In genomic region chr16:10925591-10926180, GRCm38 (mm10) we compare ENCODE assay signal across 8 mouse cellular contexts.
DNase-seq lines count a peak whose midpoint lies in the region; ATAC-seq and TF ChIP-seq lines count a peak whose summit lies in the region.

No protein-coding gene starts in this region.

- H3K27me3 ChIP-seq in forebrain, embryonic 13.5 days, result no peaks in the 10 kb centered on the region
- no peaks in the 10 kb centered on the region for H3K27me3 ChIP-seq in forebrain, embryonic 16.5 days (replicated peaks; ENCODE audit: control insufficient read depth, insufficient read depth, low read length)
- H3K27me3 ChIP-seq in liver, embryonic 12.5 days (replicated peaks), result no peaks in the 10 kb centered on the region

- WGBS in forebrain, embryonic 13.5 days, result 42% methylated on average over 7 of the region's 7 CpGs
- 33% methylated on average over 7 of the region's 7 CpGs for WGBS in forebrain, embryonic 16.5 days
- 59% methylated on average over 7 of the region's 7 CpGs for WGBS in liver, embryonic 12.5 days (ENCODE audit: insufficient replicate concordance)

- 0 out of 2 replicates have a peak overlapping the region, but pooled peaks have one; percentile 11 for H3K27ac ChIP-seq in forebrain, embryonic 13.5 days
- H3K27ac ChIP-seq in forebrain, embryonic 16.5 days (ENCODE audit: low read length), result no peak overlapping the region
- no peak overlapping the region for H3K27ac ChIP-seq in liver, embryonic 12.5 days

- no peak overlapping the region for H3K4me3 ChIP-seq in forebrain, embryonic 13.5 days
- no peak overlapping the region for H3K4me3 ChIP-seq in forebrain, embryonic 16.5 days (replicated peaks; ENCODE audit: low read length)
- no peak overlapping the region for H3K4me3 ChIP-seq in liver, embryonic 12.5 days

- peaks cover 7% of the 10 kb centered on the region for H3K4me1 ChIP-seq in forebrain, embryonic 13.5 days
- 0 out of 2 replicates have a peak, but pooled peaks cover 3% of the 10 kb centered on the region for H3K4me1 ChIP-seq in forebrain, embryonic 16.5 days (replicated peaks; ENCODE audit: control insufficient read depth, insufficient read depth, low read length)
- H3K4me1 ChIP-seq in liver, embryonic 12.5 days, result no peaks in the 10 kb centered on the region

- TF ChIP-seq CTCF in brain, embryonic 14.5 days (IDR thresholded peaks at IDR 0.05; ENCODE audit: borderline replicate concordance, extremely low read depth, insufficient read depth, insufficient read length), result no peak

- DNase-seq in liver, result peak; percentile 11
- DNase-seq in brain, embryonic 14.5 days (ENCODE audit: low read depth), result peak; percentile 65
- DNase-seq in kidney, postnatal 36 days, result peak; percentile 49 to 77
- DNase-seq in spleen, postnatal 4 days (ENCODE audit: low spot score in 2 of 2), result no peak

- ATAC-seq in forebrain, embryonic 13.5 days, result no peak
- ATAC-seq in forebrain, embryonic 16.5 days, result no peak
- ATAC-seq in liver, embryonic 12.5 days, result no peak
- ATAC-seq in inflammation-experienced regulatory T-cells, adult 6 months, result no peak

- no peaks in the 10 kb centered on the region for H3K36me3 ChIP-seq in forebrain, embryonic 13.5 days (ENCODE audit: poor library complexity, severe bottlenecking)
- H3K36me3 ChIP-seq in forebrain, embryonic 16.5 days (ENCODE audit: control insufficient read depth, insufficient read depth), result no peaks in the 10 kb centered on the region
- H3K36me3 ChIP-seq in liver, embryonic 12.5 days, result no peaks in the 10 kb centered on the region

- no peak for TF ChIP-seq POLR2A in brain, embryonic 14.5 days (IDR thresholded peaks at IDR 0.05; ENCODE audit: borderline replicate concordance, extremely low read depth, insufficient read depth, insufficient read length, poor library complexity, severe bottlenecking)

- H3K4me2 ChIP-seq in forebrain, embryonic 13.5 days, result no peak overlapping the region
- H3K4me2 ChIP-seq in forebrain, embryonic 16.5 days (ENCODE audit: low read length), result no peak overlapping the region
- no peak overlapping the region for H3K4me2 ChIP-seq in liver, embryonic 12.5 days

- H3K9ac ChIP-seq in forebrain, embryonic 13.5 days, result no peak overlapping the region
- no peak overlapping the region for H3K9ac ChIP-seq in forebrain, embryonic 16.5 days (replicated peaks; ENCODE audit: low read depth, low read length)
- H3K9ac ChIP-seq in liver, embryonic 12.5 days, result no peak overlapping the region

- H3K9me3 ChIP-seq in forebrain, embryonic 13.5 days (replicated peaks), result 0 out of 2 replicates have a peak, but pooled peaks cover 2% of the 10 kb centered on the region
- H3K9me3 ChIP-seq in forebrain, embryonic 16.5 days (ENCODE audit: control insufficient read depth, low read length), result no peaks in the 10 kb centered on the region
- peaks cover 2% of the 10 kb centered on the region; the same call in 1 of the 2 replicates for H3K9me3 ChIP-seq in liver, embryonic 12.5 days (replicated peaks)

Comparison
In these comparisons a context has a peak if more than half of its experiments do, and no peak if none do; other contexts are left out.
1. DNase-seq: peak in liver (single experiment), brain, embryonic 14.5 days (single experiment) and kidney, postnatal 36 days (2 of 2); none in spleen, postnatal 4 days (0 of 2).